Mouse (Mus musculus) heart, embryonic 15.5 days (tissue): Measurements from ENCODE around the gene Sept10. TPM values are rescaled to one million over a fixed set of nuclear protein-coding genes. Genes with fewer than 3 reads are reported as not detected.
A peak's percentile ranks its signal among the peaks of the same experiment; 100 is the strongest.

Experiments
- ATAC-seq: fragments of 200-750 bp; cut with Nextera tagmentation; replicated peaks from 2 replicates; pipeline ENCODE4 v1.8.0; 2017; ENCODE audit warnings: low read depth, moderate TSS enrichment; ENCODE audit not compliant: insufficient number of reproducible peaks, insufficient read depth, low FRiP score
- H3K27ac ChIP-seq: fragments of 300-500 bp; sonication (generic); 2 replicates; pipeline ENCODE4 v1.5.1; 2015; ENCODE audit warnings: mild to moderate bottlenecking, inconsistent platforms
- H3K27me3 ChIP-seq: fragments of 300-500 bp; sonication (generic); 2 replicates; pipeline ENCODE4 v1.6.1; 2015; ENCODE audit warnings: inconsistent platforms
- H3K36me3 ChIP-seq: fragments of 300-500 bp; sonication (generic); 2 replicates; pipeline ENCODE4 v1.6.1; 2015; ENCODE audit warnings: mild to moderate bottlenecking, inconsistent platforms
- H3K4me1 ChIP-seq: fragments of 300-500 bp; sonication (generic); replicated peaks from 2 replicates; pipeline ENCODE4 v1.6.1; 2015; ENCODE audit warnings: inconsistent platforms
- H3K4me2 ChIP-seq: fragments of 300-500 bp; sonication (generic); 2 replicates; pipeline ENCODE4 v1.6.1; 2015; ENCODE audit warnings: inconsistent platforms, mild to moderate bottlenecking, moderate library complexity
- H3K4me3 ChIP-seq: fragments of 300-500 bp; sonication (generic); 2 replicates; pipeline ENCODE4 v1.5.1; 2015; ENCODE audit warnings: mild to moderate bottlenecking, inconsistent platforms
- H3K9ac ChIP-seq: fragments of 300-500 bp; sonication (generic); 2 replicates; pipeline ENCODE4 v1.6.1; 2015; ENCODE audit warnings: mild to moderate bottlenecking, inconsistent platforms
- H3K9me3 ChIP-seq: fragments of 300-500 bp; sonication (generic); replicated peaks from 2 replicates; pipeline ENCODE4 v1.6.1; 2016; ENCODE audit warnings: inconsistent platforms
- WGBS: fragments of 180-500 bp; shearing (Covaris S2); methylation state at CpG from one replicate; pipeline ENCODE4 v1.1.7; 2015; ENCODE audit warnings: mixed read lengths; 5-methylcytosine and 5-hydroxymethylcytosine counted together
- polyA plus RNA-seq: library from polyadenylated mRNA; unstranded; fragments of >200 nt; fragmentation: Nextera tagmentation; extraction: Ambion mirVana; gene quantifications from 2 replicates; pipeline ENCODE4 v1.2.1, GENCODE M21; 2015

Gene Sept10
- polyA plus RNA-seq, 1 experiment from 2014 or later: 38.2 TPM

- H3K27me3 ChIP-seq: no peaks in the 10 kb centered on the region
- peaks cover 23% of the 10 kb centered on the region for H3K4me1 ChIP-seq
- H3K9ac ChIP-seq: no peak overlapping the region
- WGBS: 81% methylated on average over 4 of the region's 4 CpGs
- ATAC-seq: no peak
- peak overlapping the region; percentile 94; the same call in 1 of the 2 replicates for H3K4me3 ChIP-seq
- H3K9me3 ChIP-seq: no peaks in the 10 kb centered on the region
- peak overlapping the region; percentile 100; the same call in 1 of the 2 replicates for H3K4me2 ChIP-seq
- H3K36me3 ChIP-seq: no peaks in the 10 kb centered on the region
- no peak overlapping the region for H3K27ac ChIP-seq
These were observed 2.2 kb upstream of the Sept10 start for GRCm38 (mm10) chr10:59223890-59224289.

GRCm38 (mm10) chr10:59223301-59223700 is 1.7 kb upstream of the Sept10 start:
- H3K27me3 ChIP-seq: no peaks in the 10 kb centered on the region
- H3K36me3 ChIP-seq: no peaks in the 10 kb centered on the region
- no peak for ATAC-seq
- peak overlapping the region; percentile 100 for H3K4me2 ChIP-seq
- H3K27ac ChIP-seq: no peak overlapping the region
- H3K9ac ChIP-seq: peak overlapping the region; percentile 90; the same call in 1 of the 2 replicates
- no peaks in the 10 kb centered on the region for H3K9me3 ChIP-seq
- H3K4me1 ChIP-seq: peaks cover 23% of the 10 kb centered on the region
- peak overlapping the region; percentile 94 for H3K4me3 ChIP-seq
- 40% methylated on average over 14 of the region's 14 CpGs for WGBS

- Histone ChIP-seq H3K27ac (peak overlapping the region; percentile 96), H3K9ac (peak overlapping the region; percentile 90), H3K4me2 (peak overlapping the region; percentile 100), H3K36me3 (no peaks in the 10 kb centered on the region), H3K4me3 (peak overlapping the region; percentile 94), H3K27me3 (no peaks in the 10 kb centered on the region), H3K4me1 (peaks cover 23% of the 10 kb centered on the region), H3K9me3 (no peaks in the 10 kb centered on the region)
- ATAC-seq: 0 out of 2 replicates have a peak, but pooled peaks have one; percentile 1
- WGBS: 3% methylated on average over 49 of the region's 49 CpGs
These were observed 839 bp upstream of the Sept10 start for GRCm38 (mm10) chr10:59222271-59223101.

GRCm38 (mm10) chr10:59220824-59221472 is 699 bp downstream of the Sept10 start:
- peaks cover 23% of the 10 kb centered on the region for H3K4me1 ChIP-seq
- H3K27me3 ChIP-seq: no peaks in the 10 kb centered on the region
- no peak for ATAC-seq
- H3K4me2 ChIP-seq: peak overlapping the region; percentile 100
- WGBS: 1% methylated on average over 39 of the region's 39 CpGs
- no peaks in the 10 kb centered on the region for H3K9me3 ChIP-seq
- H3K36me3 ChIP-seq: no peaks in the 10 kb centered on the region
- H3K27ac ChIP-seq: peak overlapping the region; percentile 96
- H3K4me3 ChIP-seq: peak overlapping the region; percentile 94
- H3K9ac ChIP-seq: peak overlapping the region; percentile 90

GRCm38 (mm10) chr10:59200011-59200410 is 21.6 kb downstream of the Sept10 start:
- Histone ChIP-seq H3K27ac (no peak overlapping the region), H3K4me2 (no peak overlapping the region), H3K36me3 (no peaks in the 10 kb centered on the region), H3K4me1 (peaks cover 4% of the 10 kb centered on the region; the same call in 1 of the 2 replicates), H3K9me3 (no peaks in the 10 kb centered on the region), H3K9ac (no peak overlapping the region), H3K4me3 (no peak overlapping the region), H3K27me3 (no peaks in the 10 kb centered on the region)
- no peak for ATAC-seq

- Histone ChIP-seq H3K27me3 (no peaks in the 10 kb centered on the region), H3K4me1 (peaks cover 4% of the 10 kb centered on the region; the same call in 1 of the 2 replicates), H3K9me3 (no peaks in the 10 kb centered on the region), H3K4me3 (no peak overlapping the region), H3K4me2 (no peak overlapping the region), H3K27ac (no peak overlapping the region), H3K9ac (no peak overlapping the region), H3K36me3 (no peaks in the 10 kb centered on the region)
- no peak for ATAC-seq
- WGBS: 88% methylated on average over 3 of the region's 3 CpGs
These were observed 24.9 kb downstream of the Sept10 start for GRCm38 (mm10) chr10:59196763-59197162.

- 65% methylated on average over 5 of the region's 5 CpGs for WGBS
- peaks cover 4% of the 10 kb centered on the region; the same call in 1 of the 2 replicates for H3K4me1 ChIP-seq
- no peaks in the 10 kb centered on the region for H3K9me3 ChIP-seq
- H3K9ac ChIP-seq: no peak overlapping the region
- no peaks in the 10 kb centered on the region for H3K27me3 ChIP-seq
- H3K36me3 ChIP-seq: no peaks in the 10 kb centered on the region
- no peak overlapping the region for H3K4me3 ChIP-seq
- no peak for ATAC-seq
- H3K4me2 ChIP-seq: no peak overlapping the region
- H3K27ac ChIP-seq: no peak overlapping the region
These were observed 26.8 kb downstream of the Sept10 start for GRCm38 (mm10) chr10:59194891-59195290.

- no peak for ATAC-seq
- H3K4me3 ChIP-seq: no peak overlapping the region
- no peak overlapping the region for H3K27ac ChIP-seq
- no peak overlapping the region for H3K4me2 ChIP-seq
- 73% methylated on average over 3 of the region's 3 CpGs for WGBS
- H3K9me3 ChIP-seq: no peaks in the 10 kb centered on the region
- H3K4me1 ChIP-seq: 0 out of 2 replicates have a peak, but pooled peaks cover 3% of the 10 kb centered on the region
- no peak overlapping the region for H3K9ac ChIP-seq
- no peaks in the 10 kb centered on the region for H3K27me3 ChIP-seq
- H3K36me3 ChIP-seq: peaks cover 3% of the 10 kb centered on the region; the same call in 1 of the 2 replicates
These were observed 39.3 kb downstream of the Sept10 start for GRCm38 (mm10) chr10:59182306-59182705.

- H3K9ac ChIP-seq: no peak overlapping the region
- ATAC-seq: no peak
- no peaks in the 10 kb centered on the region for H3K9me3 ChIP-seq
- no peak overlapping the region for H3K27ac ChIP-seq
- peaks cover 3% of the 10 kb centered on the region; the same call in 1 of the 2 replicates for H3K36me3 ChIP-seq
- no peaks in the 10 kb centered on the region for H3K27me3 ChIP-seq
- 0 out of 2 replicates have a peak, but pooled peaks cover 3% of the 10 kb centered on the region for H3K4me1 ChIP-seq
- 33% methylated on average over 3 of the region's 3 CpGs for WGBS
- H3K4me2 ChIP-seq: no peak overlapping the region
- H3K4me3 ChIP-seq: no peak overlapping the region
These were observed 42.0 kb downstream of the Sept10 start for GRCm38 (mm10) chr10:59179620-59180019.

GRCm38 (mm10) chr10:59172539-59172938 is 49.1 kb downstream of the Sept10 start:
- Histone ChIP-seq H3K4me1 (no peaks in the 10 kb centered on the region), H3K4me2 (no peak overlapping the region), H3K36me3 (no peaks in the 10 kb centered on the region; the same call in 1 of the 2 replicates), H3K4me3 (no peak overlapping the region), H3K27ac (no peak overlapping the region), H3K9me3 (no peaks in the 10 kb centered on the region), H3K9ac (no peak overlapping the region), H3K27me3 (no peaks in the 10 kb centered on the region)
- 89% methylated on average over 1 of the region's 1 CpGs for WGBS
- no peak for ATAC-seq

GRCm38 (mm10) chr10:59171042-59171441 is 50.6 kb downstream of the Sept10 start:
- Histone ChIP-seq H3K9me3 (no peaks in the 10 kb centered on the region), H3K27me3 (no peaks in the 10 kb centered on the region), H3K4me3 (no peak overlapping the region), H3K4me1 (no peaks in the 10 kb centered on the region), H3K4me2 (no peak overlapping the region), H3K9ac (no peak overlapping the region), H3K36me3 (no peaks in the 10 kb centered on the region; the same call in 1 of the 2 replicates), H3K27ac (no peak overlapping the region)
- ATAC-seq: no peak
- WGBS: 59% methylated on average over 3 of the region's 3 CpGs
